Mouse (Mus musculus) testis, postnatal 14 days (tissue): ENCODE data around the gene Ncor1.

Experiments
- DNase-seq: peaks from one replicate; pipeline ENCODE4 v3.0.0; 2021; ENCODE audit warnings: low spot score

Gene Ncor1

GRCm38 (mm10) chr11:62266466-62267214 is 191.7 kb downstream of the Ncor1 start:
- no peak for DNase-seq
